15 mouse cellular contexts compared by ENCODE assay signal in genomic region chr17:86946078-86946477, GRCm38 (mm10). TPM values are rescaled to one million over a fixed set of nuclear protein-coding genes. Genes with fewer than 3 reads are reported as not detected.
"Had no signal": no experiment of that assay in that cellular context is flagged by ENCODE, and none has a peak within 500 bp of the region (broad histone marks: within the 10 kb centered on the region; RNA-seq: fewer than 3 reads in every experiment).

No protein-coding gene starts in this region.

- DNase-seq: kidney, adult 18-20 months; kidney, postnatal 10 days; kidney, postnatal 36 days; layer of hippocampus, postnatal 36 days; left cerebral cortex, postnatal 4 days; liver, embryonic 13.5 days; lung, adult 2 months; thymus, adult 18-20 months; thymus, postnatal 36 days had no signal

- ATAC-seq: midbrain, embryonic 13.5 days; midbrain, embryonic 16.5 days had no signal

RNA-seq across cellular contexts. Expression of gene Atp6v1e2, which starts 1.6 kb away (rescaled TPM):
- total RNA-seq: layer of hippocampus, adult 8-10 months; layer of hippocampus, postnatal 36 days; left cerebral cortex, adult 2 months; left cerebral cortex, postnatal 10 days; left cerebral cortex, postnatal 4 days had no signal

RNA-seq across cellular contexts. Expression of gene Tmem247, which starts 28.9 kb away (rescaled TPM):
- total RNA-seq: layer of hippocampus, adult 8-10 months; layer of hippocampus, postnatal 10 days; layer of hippocampus, postnatal 36 days; left cerebral cortex, adult 2 months; left cerebral cortex, postnatal 10 days; left cerebral cortex, postnatal 4 days had no signal
